Mouse (Mus musculus) lung, postnatal 0 days (tissue): ENCODE data around the gene Fam172a.

Experiments
- CTCF ChIP-seq: IDR thresholded peaks from 2 replicates; pipeline ENCODE4 v1.5.1; 2016; ENCODE audit warnings: antibody characterized with exemption, mild to moderate bottlenecking
- EP300 ChIP-seq: IDR thresholded peaks from 2 replicates; pipeline ENCODE4 v1.6.1; 2016; ENCODE audit warnings: antibody characterized with exemption, mild to moderate bottlenecking, control low read depth

GRCm38 (mm10) chr13:78121991-78122390 is 420.2 kb downstream of the Fam172a start:
- TF ChIP-seq CTCF (no peak), EP300 (peak; percentile 52; the same call in 1 of the 2 replicates)
